ENCODE assay signal across 13 mouse cellular contexts in genomic region chr10:95801443-95801811, GRCm38 (mm10). TPM values are rescaled to one million over a fixed set of nuclear protein-coding genes. Genes with fewer than 3 reads are reported as not detected.
DNase-seq lines count a peak whose midpoint lies in the region; ATAC-seq lines count a peak whose summit lies in the region.
"Had no signal": no experiment of that assay in that cellular context is flagged by ENCODE, and none has a peak within 500 bp of the region (broad histone marks: within the 10 kb centered on the region; RNA-seq: fewer than 3 reads in every experiment).

No protein-coding gene starts in this region.

- intact Hi-C loops in gastrocnemius, postnatal 14 days (cut with DNase I; ENCODE audit: low total_unique reads), result no loop called here
- intact Hi-C loops in gastrocnemius, postnatal 36 days (cut with DNase I), result loop anchor here (2.0 kb wide), 1 partner anchor 23 kb away; no protein-coding TSS in a partner anchor
- intact Hi-C loops in left cerebral cortex, postnatal 4 days (cut with DNase I), result no loop called here

- peak overlapping the region; percentile 49 for H3K27ac ChIP-seq in neural tube, embryonic 14.5 days (ENCODE audit: low read depth, low read length)
- H3K27ac ChIP-seq: lung, embryonic 15.5 days; stomach, postnatal 0 days had no signal

- DNase-seq in gastrocnemius, postnatal 14 days, result peak; percentile 42
- no peak for DNase-seq in gastrocnemius, postnatal 36 days
- DNase-seq in left cerebral cortex, postnatal 4 days, result peak; percentile 53
- no peak for DNase-seq in left cerebral cortex, adult 11 months (ENCODE audit: low spot score)
- DNase-seq in cerebellum, adult 9-11 months, result peak; percentile 40
- DNase-seq in adrenal gland, postnatal 14 days, result no peak
- DNase-seq: right cerebral cortex, adult 18-20 months had no signal

- H3K9me3 ChIP-seq in neural tube, embryonic 14.5 days (ENCODE audit: control insufficient read depth, low read length), result no peaks in the 10 kb centered on the region
- H3K9me3 ChIP-seq: lung, embryonic 15.5 days had no signal

- H3K4me3 ChIP-seq in neural tube, embryonic 14.5 days (ENCODE audit: low read depth, low read length), result no peak overlapping the region
- H3K4me3 ChIP-seq: lung, embryonic 15.5 days had no signal

- 37% methylated on average over 2 of the region's 2 CpGs for WGBS in neural tube, embryonic 14.5 days

- no peaks in the 10 kb centered on the region for H3K27me3 ChIP-seq in neural tube, embryonic 14.5 days (ENCODE audit: control insufficient read depth, insufficient read depth, low read length)
- H3K27me3 ChIP-seq: lung, embryonic 15.5 days had no signal

- H3K9ac ChIP-seq in neural tube, embryonic 14.5 days (replicated peaks; ENCODE audit: low read depth, low read length), result no peak overlapping the region
- H3K9ac ChIP-seq: lung, embryonic 15.5 days had no signal

- peak; percentile 34; the same call in 1 of the 2 replicates for ATAC-seq in neural tube, embryonic 14.5 days (ENCODE audit: low read depth)
- ATAC-seq in granulocyte monocyte progenitor cell, adult 5-6 weeks (replicated peaks; ENCODE audit: poor library complexity, severe bottlenecking), result no peak

- no peak overlapping the region for H3K4me2 ChIP-seq in neural tube, embryonic 14.5 days (ENCODE audit: low read depth, low read length)
- H3K4me2 ChIP-seq: lung, embryonic 15.5 days had no signal

- H3K4me1 ChIP-seq in neural tube, embryonic 14.5 days (ENCODE audit: control insufficient read depth, insufficient read depth, low read length), result peaks cover 3% of the 10 kb centered on the region; the same call in 1 of the 2 replicates
- H3K4me1 ChIP-seq: lung, embryonic 15.5 days had no signal

- no peaks in the 10 kb centered on the region for H3K36me3 ChIP-seq in neural tube, embryonic 14.5 days (ENCODE audit: control insufficient read depth, insufficient read depth, low read length)
- H3K36me3 ChIP-seq: lung, embryonic 15.5 days had no signal

RNA-seq across cellular contexts. Expression of gene Gm33543, which starts 41.3 kb away (rescaled TPM):
- total RNA-seq in gastrocnemius, postnatal 14 days (2021), result under 1 TPM; 0.33 to 0.62 TPM
- 1 to 10 TPM in 1 of 2 experiments, under 1 TPM in 1; 0.42 to 1.4 TPM for total RNA-seq in gastrocnemius, postnatal 36 days (2021)
- total RNA-seq in left cerebral cortex, postnatal 4 days (2021), result not detected
- polyA plus RNA-seq in neural tube, embryonic 14.5 days (2014; fragmentation: Nextera tagmentation; extraction: Ambion mirVana), result not detected in 2 replicates
- total RNA-seq in granulocyte monocyte progenitor cell, adult 5-6 weeks (2014; fragmentation: Nextera tagmentation), result not detected in 2 replicates
- total RNA-seq in granulocyte monocyte progenitor cell, adult 5-6 weeks (2017), result not detected in 2 replicates
- total RNA-seq in adrenal gland, postnatal 14 days (2021), result 0.23 and 0.93 TPM in 2 replicates
- total RNA-seq: left cerebral cortex, postnatal 25 days had no signal
- polyA plus RNA-seq: large intestine, adult 2 months; lung, embryonic 15.5 days; stomach, postnatal 0 days had no signal

Comparison
In these comparisons a context has a peak if more than half of its experiments do, and no peak if none do; other contexts are left out.
1. DNase-seq: peak in gastrocnemius, postnatal 14 days (single experiment), left cerebral cortex, postnatal 4 days (single experiment) and cerebellum, adult 9-11 months (single experiment); none in gastrocnemius, postnatal 36 days (0 of 2), left cerebral cortex, adult 11 months (single experiment) and adrenal gland, postnatal 14 days (single experiment).